Mouse (Mus musculus): ENCODE data around the gene Dhx16. TPM values are rescaled to one million over a fixed set of nuclear protein-coding genes. Genes with fewer than 3 reads are reported as not detected.

The Dhx16 gene
- polyA plus RNA-seq, 1 experiment from 2014 or later = 51.2 TPM

MicroRNAs encoded within 50 kb of the gene (microRNA counts, 519-probe panel; counts per million panel counts)
- not detected for microRNA mmu-miR-1894-3p
- microRNA mmu-miR-1894-5p = not detected

Small RNA genes lying within 50 kb of the gene (microRNA-seq; reads per million reads assigned to microRNA genes)
- gene Gm28033 (not detected), gene Mir1894 (not detected)

Other genes with a start within 250 kb of the Dhx16 start
- not detected in 2 replicates for gene Mucl3, start 236.1 kb upstream of the Dhx16 start, polyA plus RNA-seq (2014; fragmentation: Nextera tagmentation; extraction: Ambion mirVana)
- gene Vars2, start 212.2 kb upstream of the Dhx16 start, polyA plus RNA-seq (2014; fragmentation: Nextera tagmentation; extraction: Ambion mirVana) = 17.6 and 17.9 TPM in 2 replicates
- 56.7 and 57.0 TPM in 2 replicates for gene Gtf2h4, start 206.1 kb upstream of the Dhx16 start, polyA plus RNA-seq (2014; fragmentation: Nextera tagmentation; extraction: Ambion mirVana)
- gene Ddr1, start 175.2 kb upstream of the Dhx16 start, polyA plus RNA-seq (2014; fragmentation: Nextera tagmentation; extraction: Ambion mirVana) = 14.7 and 17.6 TPM in 2 replicates
- 2.7 and 3.1 TPM in 2 replicates for gene Ier3, start 58.1 kb upstream of the Dhx16 start, polyA plus RNA-seq (2014; fragmentation: Nextera tagmentation; extraction: Ambion mirVana)
- gene Flot1, start 56.6 kb upstream of the Dhx16 start, polyA plus RNA-seq (2014; fragmentation: Nextera tagmentation; extraction: Ambion mirVana) = 47.1 and 47.8 TPM in 2 replicates
- 1,416 and 1,443 TPM in 2 replicates for gene Tubb5, start 41.5 kb upstream of the Dhx16 start, polyA plus RNA-seq (2014; fragmentation: Nextera tagmentation; extraction: Ambion mirVana)
- gene Mdc1, start 38.3 kb upstream of the Dhx16 start, polyA plus RNA-seq (2014; fragmentation: Nextera tagmentation; extraction: Ambion mirVana) = 20.7 and 23.5 TPM in 2 replicates
- 55.6 and 56.4 TPM in 2 replicates for gene Nrm, start 18.5 kb upstream of the Dhx16 start, polyA plus RNA-seq (2014; fragmentation: Nextera tagmentation; extraction: Ambion mirVana)
- 22.9 and 25.6 TPM in 2 replicates for gene Ppp1r18, start 14.2 kb upstream of the Dhx16 start, polyA plus RNA-seq (2014; fragmentation: Nextera tagmentation; extraction: Ambion mirVana)
- gene 2310061I04Rik, start 17.6 kb downstream of the Dhx16 start, polyA plus RNA-seq (2014; fragmentation: Nextera tagmentation; extraction: Ambion mirVana) = 21.3 and 23.2 TPM in 2 replicates
- gene Atat1, start 30.3 kb downstream of the Dhx16 start, polyA plus RNA-seq (2014; fragmentation: Nextera tagmentation; extraction: Ambion mirVana) = 128 and 138 TPM in 2 replicates
- gene Mrps18b, start 36.6 kb downstream of the Dhx16 start, polyA plus RNA-seq (2014; fragmentation: Nextera tagmentation; extraction: Ambion mirVana) = 80.2 and 81.7 TPM in 2 replicates
- 43.9 and 52.3 TPM in 2 replicates for gene Ppp1r10, start 36.6 kb downstream of the Dhx16 start, polyA plus RNA-seq (2014; fragmentation: Nextera tagmentation; extraction: Ambion mirVana)
- gene Abcf1, start 89.9 kb downstream of the Dhx16 start, polyA plus RNA-seq (2014; fragmentation: Nextera tagmentation; extraction: Ambion mirVana) = 120 and 121 TPM in 2 replicates
- gene Gnl1, start 100.0 kb downstream of the Dhx16 start, polyA plus RNA-seq (2014; fragmentation: Nextera tagmentation; extraction: Ambion mirVana) = 40.8 and 42.9 TPM in 2 replicates
- gene Prr3, start 100.4 kb downstream of the Dhx16 start, polyA plus RNA-seq (2014; fragmentation: Nextera tagmentation; extraction: Ambion mirVana) = 41.7 and 42.3 TPM in 2 replicates
- 2.3 and 2.6 TPM in 2 replicates for gene H2-T24, start 140.7 kb downstream of the Dhx16 start, polyA plus RNA-seq (2014; fragmentation: Nextera tagmentation; extraction: Ambion mirVana)
- gene H2-T23, start 153.0 kb downstream of the Dhx16 start, polyA plus RNA-seq (2014; fragmentation: Nextera tagmentation; extraction: Ambion mirVana) = 2.5 and 2.6 TPM in 2 replicates
- 10.2 and 13.7 TPM in 2 replicates for gene H2-T22, start 162.9 kb downstream of the Dhx16 start, polyA plus RNA-seq (2014; fragmentation: Nextera tagmentation; extraction: Ambion mirVana)
- not detected in 2 replicates for gene Gm6034, start 163.1 kb downstream of the Dhx16 start, polyA plus RNA-seq (2014; fragmentation: Nextera tagmentation; extraction: Ambion mirVana)
- not detected in 2 replicates for gene Gm11127, start 178.6 kb downstream of the Dhx16 start, polyA plus RNA-seq (2014; fragmentation: Nextera tagmentation; extraction: Ambion mirVana)
- not detected in 2 replicates for gene Gm19684, start 241.9 kb downstream of the Dhx16 start, polyA plus RNA-seq (2014; fragmentation: Nextera tagmentation; extraction: Ambion mirVana)
- gene Gm7030, start 249.6 kb downstream of the Dhx16 start, polyA plus RNA-seq (2014; fragmentation: Nextera tagmentation; extraction: Ambion mirVana) = not detected in 2 replicates

Measured in limb, embryonic 11.5 days (tissue).